Mouse (Mus musculus) C2C12 (cell line): ENCODE results near the gene Pnliprp2.

Source experiments
- CTCF ChIP-seq: IDR thresholded peaks from one replicate; pipeline ENCODE4 v1.5.1; 2011; ENCODE audit not compliant: control insufficient read depth, insufficient read depth, insufficient read length
- FOSL1 ChIP-seq: IDR thresholded peaks from one replicate; pipeline ENCODE4 v1.8.0; 2011; ENCODE audit warnings: mild to moderate bottlenecking, low read length; ENCODE audit not compliant: poor library complexity, insufficient read depth, severe bottlenecking
- MAX ChIP-seq: IDR thresholded peaks from one replicate; pipeline ENCODE4 v1.6.1; 2011; ENCODE audit warnings: mild to moderate bottlenecking, control low read depth
- MYOG ChIP-seq: IDR thresholded peaks from one replicate; pipeline ENCODE4 v1.6.1; 2011; ENCODE audit not compliant: control insufficient read depth, insufficient read length; ENCODE audit errors: extremely low read depth

GRCm38 (mm10) chr19:58743736-58744135 lies 15.8 kb upstream of the Pnliprp2 start:
- TF ChIP-seq CTCF (no peak), MYOG (no peak), MAX (no peak), FOSL1 (no peak)
